Mouse (Mus musculus): ENCODE results near the gene Lrsam1. TPM values are rescaled to one million over a fixed set of nuclear protein-coding genes. Genes with fewer than 3 reads are reported as not detected.

Gene Lrsam1
- polyA plus RNA-seq, 1 experiment: 8.5 TPM

DNA sequence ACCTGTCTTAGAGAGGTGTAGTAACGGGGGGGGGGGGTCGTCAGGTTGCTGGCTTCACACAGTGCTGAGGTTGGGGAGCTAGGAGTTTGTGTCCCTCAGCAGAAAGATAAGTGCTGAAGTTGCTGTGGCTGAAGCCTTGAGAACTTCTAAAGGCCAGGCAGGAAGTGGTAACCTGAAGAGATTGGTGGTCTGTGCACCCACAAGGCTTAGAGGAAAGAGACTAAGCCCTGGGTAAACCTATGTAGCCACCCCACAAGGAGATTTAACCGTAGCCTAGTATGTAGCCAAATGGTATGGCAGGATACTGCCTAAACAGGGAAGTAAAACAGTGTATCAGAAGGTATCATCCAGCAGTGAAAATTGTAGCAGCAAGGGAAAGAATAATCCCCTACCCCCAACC lies 71.1 kb downstream of the Lrsam1 start:
- TF ChIP-seq FLI1 (IDR thresholded peaks at IDR 0.05; ENCODE audit: low read length) (no peak), GATA1 (IDR thresholded peaks at IDR 0.05; ENCODE audit: borderline replicate concordance, low read length) (no peak)
- peaks cover 43% of the 10 kb centered on the region for H3K4me1 ChIP-seq

DNA sequence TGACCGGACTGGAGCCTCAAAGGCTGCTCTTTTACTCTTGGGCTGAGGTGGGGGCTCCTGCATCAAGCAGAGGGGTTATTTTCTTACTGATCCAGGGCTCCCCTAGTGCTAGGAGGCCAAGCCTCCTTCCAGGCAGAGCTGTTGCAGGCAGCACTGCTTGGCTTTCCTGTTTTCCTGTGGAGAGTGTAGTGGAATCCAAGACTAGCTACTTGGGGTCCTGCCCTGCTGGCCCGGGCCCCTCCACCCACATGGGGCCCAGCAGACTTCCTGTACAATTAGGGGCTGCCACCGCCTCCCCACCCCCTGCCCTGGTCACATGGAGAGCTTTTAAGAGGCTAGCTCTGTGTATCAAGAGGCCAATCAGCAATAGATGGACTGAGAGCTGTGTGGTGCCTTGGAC lies 72.9 kb downstream of the Lrsam1 start:
- TF ChIP-seq GATA1 (IDR thresholded peaks at IDR 0.05; ENCODE audit: borderline replicate concordance, low read length): no peak
- no peak for TF ChIP-seq FLI1 (IDR thresholded peaks at IDR 0.05; ENCODE audit: low read length)
- Histone ChIP-seq H3K4me3 (replicated peaks) (no peak overlapping the region), H3K9me3 (no peaks in the 10 kb centered on the region), H3K4me1 (peaks cover 52% of the 10 kb centered on the region), H3K36me3 (replicated peaks; ENCODE audit: low read length) (no peaks in the 10 kb centered on the region), H3K27me3 (replicated peaks) (peaks cover 85% of the 10 kb centered on the region)

More for the DNA sequence above, 71.1 kb downstream of the Lrsam1 start:
- Histone ChIP-seq H3K27me3 (replicated peaks) (peaks cover 83% of the 10 kb centered on the region), H3K4me3 (replicated peaks) (no peak overlapping the region), H3K36me3 (replicated peaks; ENCODE audit: low read length) (no peaks in the 10 kb centered on the region), H3K9me3 (no peaks in the 10 kb centered on the region)

DNA sequence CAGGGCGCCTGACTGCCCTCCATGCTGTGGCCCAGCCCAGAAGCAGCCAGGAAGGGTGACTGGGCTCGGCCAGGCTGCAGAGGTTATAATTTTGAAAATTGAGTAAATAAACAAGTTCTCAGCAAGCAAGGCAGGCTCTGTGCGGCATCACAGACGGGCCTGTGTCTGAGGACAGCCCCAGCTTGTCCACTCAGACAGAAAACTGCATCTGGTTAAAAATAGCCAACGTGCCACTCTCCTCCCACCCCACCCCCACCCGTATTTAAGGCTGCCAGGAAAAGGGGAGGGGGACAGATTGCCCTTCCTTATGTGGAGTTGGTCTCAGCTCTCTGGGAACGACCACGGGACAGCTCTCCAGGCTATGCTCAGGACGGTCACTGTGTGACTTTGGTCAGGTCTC lies 73.4 kb downstream of the Lrsam1 start:
- H3K36me3 ChIP-seq (replicated peaks; ENCODE audit: low read length): no peaks in the 10 kb centered on the region
- TF ChIP-seq FLI1 (IDR thresholded peaks at IDR 0.05; ENCODE audit: low read length) (no peak), GATA1 (IDR thresholded peaks at IDR 0.05; ENCODE audit: borderline replicate concordance, low read length) (no peak)
- peaks cover 83% of the 10 kb centered on the region for H3K27me3 ChIP-seq (replicated peaks)
- no peak overlapping the region for H3K4me3 ChIP-seq (replicated peaks)
- H3K4me1 ChIP-seq: peaks cover 58% of the 10 kb centered on the region
- H3K9me3 ChIP-seq: no peaks in the 10 kb centered on the region

DNA sequence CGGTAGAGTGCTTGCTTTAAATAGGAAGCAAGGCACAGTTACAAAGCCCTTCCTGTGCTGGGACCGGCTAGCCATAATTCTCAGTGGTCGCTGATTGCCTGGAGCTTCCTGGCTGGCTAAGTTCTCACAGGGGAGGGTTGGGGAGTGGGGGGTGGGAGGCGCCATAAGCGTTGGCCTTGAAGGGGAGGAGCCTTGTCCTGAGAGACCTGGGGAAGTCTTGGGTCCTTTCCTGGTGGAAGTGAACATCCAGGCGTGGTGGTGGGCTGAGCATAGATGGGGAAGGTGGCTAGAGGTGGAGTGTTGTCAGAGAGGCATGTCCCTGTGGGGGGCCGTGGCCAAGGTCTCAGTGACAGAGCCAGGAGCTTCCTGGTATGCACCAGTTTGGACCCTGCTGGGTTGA lies 76.7 kb downstream of the Lrsam1 start:
- no peak for TF ChIP-seq GATA1 (IDR thresholded peaks at IDR 0.05; ENCODE audit: borderline replicate concordance, low read length)
- TF ChIP-seq FLI1 (IDR thresholded peaks at IDR 0.05; ENCODE audit: low read length): no peak
- Histone ChIP-seq H3K4me3 (replicated peaks) (no peak overlapping the region), H3K9me3 (no peaks in the 10 kb centered on the region), H3K4me1 (peaks cover 55% of the 10 kb centered on the region), H3K27me3 (replicated peaks) (peaks cover 78% of the 10 kb centered on the region), H3K36me3 (replicated peaks; ENCODE audit: low read length) (no peaks in the 10 kb centered on the region)

DNA sequence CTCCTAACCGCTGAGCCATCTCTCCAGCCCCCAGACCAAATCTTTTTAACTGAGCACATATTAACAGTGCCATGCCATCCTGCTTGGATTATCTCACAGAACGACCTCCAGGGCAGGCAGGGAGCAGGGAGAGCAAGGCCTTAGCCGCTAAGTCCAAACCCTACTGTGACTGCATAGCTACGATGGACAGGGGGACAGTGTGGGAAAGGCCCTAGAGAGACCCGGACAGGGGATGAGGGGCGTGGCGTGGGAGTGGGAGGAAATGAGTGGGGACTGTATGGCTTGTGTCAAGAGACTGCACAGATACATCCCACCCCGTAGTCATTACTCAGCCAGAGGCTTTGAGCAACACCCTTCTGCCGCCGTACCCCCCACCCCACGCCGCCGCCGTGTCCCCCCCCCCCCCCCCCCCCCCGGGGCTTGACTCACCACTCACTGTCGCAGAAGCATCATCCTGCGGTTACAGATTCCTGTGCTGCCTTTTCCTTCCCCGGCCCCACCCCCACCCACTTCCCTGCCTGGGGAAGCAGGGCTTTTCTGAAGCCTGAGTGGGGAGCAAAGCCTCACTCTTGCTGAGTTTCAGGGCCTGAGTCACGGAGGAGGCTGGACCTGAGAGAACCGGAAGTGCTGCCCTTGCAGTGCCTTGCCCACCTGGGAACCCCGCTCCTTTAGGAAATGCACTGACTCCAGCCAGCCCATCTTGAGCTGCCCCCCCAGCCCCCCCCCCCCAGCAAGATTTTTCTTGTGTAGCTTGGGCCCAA lies 79.0 kb downstream of the Lrsam1 start:
- H3K4me1 ChIP-seq: peaks cover 55% of the 10 kb centered on the region
- H3K27me3 ChIP-seq (replicated peaks): peaks cover 79% of the 10 kb centered on the region
- TF ChIP-seq FLI1 (IDR thresholded peaks at IDR 0.05; ENCODE audit: low read length): no peak
- no peak for TF ChIP-seq GATA1 (IDR thresholded peaks at IDR 0.05; ENCODE audit: borderline replicate concordance, low read length)
- no peaks in the 10 kb centered on the region for H3K36me3 ChIP-seq (replicated peaks; ENCODE audit: low read length)
- peak overlapping the region; percentile 82 for H3K4me3 ChIP-seq (replicated peaks)
- no peaks in the 10 kb centered on the region for H3K9me3 ChIP-seq

DNA sequence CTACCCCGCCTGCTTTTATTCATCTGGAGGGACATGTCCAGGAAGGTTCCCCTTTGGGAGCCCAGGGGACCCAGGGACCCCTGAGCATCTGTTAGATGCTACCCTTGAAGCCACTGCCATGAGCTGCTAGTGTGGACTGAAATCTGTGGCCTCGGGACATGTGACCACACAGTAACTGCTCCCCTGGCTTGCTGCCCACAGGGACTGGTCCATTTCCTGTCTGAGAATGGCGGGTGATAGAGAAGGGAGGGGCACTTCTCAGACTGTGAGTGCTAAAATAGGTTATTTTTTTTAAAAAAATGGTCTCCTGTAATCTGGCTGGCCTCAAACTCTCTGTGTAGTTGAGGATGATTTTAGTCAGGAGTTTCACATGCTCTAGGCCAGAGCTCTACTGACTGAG lies 79.7 kb downstream of the Lrsam1 start:
- Histone ChIP-seq H3K4me1 (peaks cover 63% of the 10 kb centered on the region), H3K9me3 (no peaks in the 10 kb centered on the region), H3K36me3 (replicated peaks; ENCODE audit: low read length) (no peaks in the 10 kb centered on the region), H3K27me3 (replicated peaks) (peaks cover 80% of the 10 kb centered on the region), H3K4me3 (replicated peaks) (no peak overlapping the region)
- TF ChIP-seq FLI1 (IDR thresholded peaks at IDR 0.05; ENCODE audit: low read length) (no peak), GATA1 (IDR thresholded peaks at IDR 0.05; ENCODE audit: borderline replicate concordance, low read length) (no peak)

DNA sequence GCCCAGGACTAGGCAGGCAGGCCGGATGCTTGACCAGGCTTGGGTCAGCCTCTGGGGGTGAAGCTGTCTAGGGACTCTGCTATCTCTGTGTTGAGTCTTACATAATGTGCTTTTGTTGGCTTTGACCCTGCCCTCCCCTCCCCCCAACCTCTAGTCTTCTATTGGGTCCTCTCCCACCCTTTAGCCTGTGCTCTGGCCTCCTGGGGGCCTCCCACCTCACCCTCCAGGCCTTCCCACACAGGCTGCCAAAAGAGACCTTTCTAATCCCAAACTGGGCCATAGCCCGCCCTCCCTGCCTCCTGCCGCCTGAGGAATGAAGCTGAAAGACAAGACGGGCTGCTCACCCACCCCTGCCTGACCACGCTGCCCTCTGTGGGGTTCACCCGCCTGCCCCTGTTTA lies 80.4 kb downstream of the Lrsam1 start:
- Histone ChIP-seq H3K27me3 (replicated peaks) (peaks cover 83% of the 10 kb centered on the region), H3K4me1 (peaks cover 69% of the 10 kb centered on the region), H3K9me3 (no peaks in the 10 kb centered on the region), H3K36me3 (replicated peaks; ENCODE audit: low read length) (no peaks in the 10 kb centered on the region), H3K4me3 (replicated peaks) (no peak overlapping the region)
- TF ChIP-seq GATA1 (IDR thresholded peaks at IDR 0.05; ENCODE audit: borderline replicate concordance, low read length) (no peak), FLI1 (IDR thresholded peaks at IDR 0.05; ENCODE audit: low read length) (no peak)

DNA sequence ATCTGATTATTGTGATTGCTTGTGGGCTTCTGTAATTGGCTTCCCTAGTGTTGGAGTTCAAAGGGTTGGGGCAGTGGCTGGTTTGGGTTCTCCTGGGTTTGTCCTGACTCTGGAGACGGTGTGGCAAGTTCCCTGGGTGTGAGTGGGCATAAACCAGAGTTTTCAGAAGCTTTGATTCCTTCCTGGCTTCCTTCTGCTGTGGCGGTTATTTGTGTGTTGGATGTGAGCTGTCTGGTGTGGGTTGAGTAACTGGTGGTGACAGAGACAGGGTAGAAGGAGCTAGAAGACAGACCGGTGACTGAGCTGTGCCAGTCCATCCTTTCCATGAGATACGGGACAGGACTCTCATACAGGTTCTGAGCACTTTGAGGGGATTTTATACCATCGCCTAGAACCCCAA lies 81.8 kb downstream of the Lrsam1 start:
- TF ChIP-seq FLI1 (IDR thresholded peaks at IDR 0.05; ENCODE audit: low read length) (no peak), GATA1 (IDR thresholded peaks at IDR 0.05; ENCODE audit: borderline replicate concordance, low read length) (no peak)
- no peaks in the 10 kb centered on the region for H3K36me3 ChIP-seq (replicated peaks; ENCODE audit: low read length)
- H3K27me3 ChIP-seq (replicated peaks): peaks cover 85% of the 10 kb centered on the region
- no peak overlapping the region for H3K4me3 ChIP-seq (replicated peaks)
- no peaks in the 10 kb centered on the region for H3K9me3 ChIP-seq
- H3K4me1 ChIP-seq: peaks cover 76% of the 10 kb centered on the region

DNA sequence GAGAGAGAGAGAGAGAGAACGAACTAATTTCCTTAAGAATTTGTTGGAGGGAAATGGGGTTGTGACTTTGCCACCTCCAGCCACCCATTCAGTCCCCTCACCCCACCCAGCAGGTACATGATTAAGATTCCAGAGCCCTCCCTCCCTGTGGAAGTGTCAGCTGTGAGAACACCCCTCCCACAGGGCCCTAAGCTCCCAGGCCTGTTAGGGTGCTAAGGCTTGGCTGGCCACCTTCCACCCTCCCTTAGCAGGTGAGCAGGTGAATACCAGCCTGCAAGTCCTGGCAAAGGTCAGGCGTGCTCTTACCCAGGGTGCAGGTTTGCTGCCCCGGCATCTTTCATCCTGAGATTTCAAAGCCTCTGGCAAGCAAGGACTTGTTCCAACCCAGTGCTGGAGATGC lies 83.0 kb downstream of the Lrsam1 start:
- Histone ChIP-seq H3K27me3 (replicated peaks) (peaks cover 87% of the 10 kb centered on the region), H3K36me3 (replicated peaks; ENCODE audit: low read length) (no peaks in the 10 kb centered on the region), H3K9me3 (no peaks in the 10 kb centered on the region), H3K4me3 (replicated peaks) (peak overlapping the region; percentile 67), H3K4me1 (peaks cover 64% of the 10 kb centered on the region)
- no peak for TF ChIP-seq GATA1 (IDR thresholded peaks at IDR 0.05; ENCODE audit: borderline replicate concordance, low read length)
- TF ChIP-seq FLI1 (IDR thresholded peaks at IDR 0.05; ENCODE audit: low read length): no peak

DNA sequence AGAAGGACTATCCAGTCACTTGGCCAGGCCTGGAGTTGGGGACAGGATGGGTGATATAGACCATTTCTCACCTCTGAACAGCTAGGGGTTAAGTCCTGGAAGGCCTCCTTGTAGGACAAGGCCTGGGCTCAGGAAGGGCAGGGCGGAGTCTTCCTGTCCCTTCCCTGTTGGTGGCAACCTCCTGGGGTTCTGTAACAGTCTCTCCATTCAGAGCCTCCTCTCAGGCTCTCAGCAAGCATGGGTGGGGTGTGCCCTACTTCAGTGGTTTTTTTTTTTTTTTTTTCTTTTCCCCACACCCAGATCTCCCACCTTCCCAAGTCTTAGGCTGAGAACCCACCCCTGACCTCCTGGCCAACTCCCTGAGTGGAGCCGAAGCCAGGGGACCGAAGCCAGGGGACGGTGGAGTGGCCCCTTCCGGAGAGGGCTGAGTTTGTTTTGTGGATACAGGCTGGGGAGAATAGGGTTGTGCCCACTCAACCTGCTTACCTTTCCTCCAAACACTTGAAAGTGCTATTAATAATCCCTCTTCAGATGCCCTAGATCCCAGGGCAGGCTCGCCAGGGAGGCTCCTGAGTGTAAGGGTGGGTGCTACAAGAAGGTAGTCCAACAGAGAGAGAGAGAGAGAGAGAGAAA lies 83.5 kb downstream of the Lrsam1 start:
- TF ChIP-seq GATA1 (IDR thresholded peaks at IDR 0.05; ENCODE audit: borderline replicate concordance, low read length) (no peak), FLI1 (IDR thresholded peaks at IDR 0.05; ENCODE audit: low read length) (no peak)
- Histone ChIP-seq H3K4me1 (peaks cover 59% of the 10 kb centered on the region), H3K9me3 (no peaks in the 10 kb centered on the region), H3K27me3 (replicated peaks) (peaks cover 87% of the 10 kb centered on the region), H3K36me3 (replicated peaks; ENCODE audit: low read length) (no peaks in the 10 kb centered on the region), H3K4me3 (replicated peaks) (peak overlapping the region; percentile 94)
